Mouse (Mus musculus) kidney, postnatal 10 days (tissue): ENCODE data around the gene Wdr62.

ENCODE experiments used
- DNase-seq: peaks from one replicate; pipeline ENCODE4 v3.0.0; 2021; ENCODE audit warnings: mixed read lengths

The Wdr62 gene

GRCm38 (mm10) chr7:30279951-30280669 lies at the start of gene Wdr62, which contains the start of gene Thap8:
Wdr62 (minus strand) TSS chr7:30280419.
Thap8 (plus strand) TSS chr7:30280094.
- DNase-seq = peak; percentile 95

DNA sequence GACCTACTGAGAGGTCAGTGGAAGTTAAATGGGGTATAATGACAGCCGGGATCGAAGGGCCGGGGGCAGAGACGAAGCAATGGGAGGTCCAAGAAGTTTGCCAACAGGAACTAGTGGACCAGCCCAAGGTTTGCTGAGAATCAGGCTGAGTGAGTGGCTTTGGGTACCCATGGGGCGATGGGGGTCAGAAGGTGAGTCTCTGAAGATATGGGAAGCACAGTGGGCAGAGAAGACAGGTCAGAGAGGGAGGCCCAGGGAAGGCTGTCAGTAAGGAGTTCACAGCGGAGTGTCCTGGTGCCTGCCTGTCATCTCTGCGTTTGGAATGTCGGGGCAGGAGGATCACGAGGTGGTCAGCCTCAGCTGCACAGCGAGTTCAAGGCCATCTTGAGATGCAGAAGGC lies 48.2 kb upstream of the Wdr62 start:
- DNase-seq = no peak

DNA sequence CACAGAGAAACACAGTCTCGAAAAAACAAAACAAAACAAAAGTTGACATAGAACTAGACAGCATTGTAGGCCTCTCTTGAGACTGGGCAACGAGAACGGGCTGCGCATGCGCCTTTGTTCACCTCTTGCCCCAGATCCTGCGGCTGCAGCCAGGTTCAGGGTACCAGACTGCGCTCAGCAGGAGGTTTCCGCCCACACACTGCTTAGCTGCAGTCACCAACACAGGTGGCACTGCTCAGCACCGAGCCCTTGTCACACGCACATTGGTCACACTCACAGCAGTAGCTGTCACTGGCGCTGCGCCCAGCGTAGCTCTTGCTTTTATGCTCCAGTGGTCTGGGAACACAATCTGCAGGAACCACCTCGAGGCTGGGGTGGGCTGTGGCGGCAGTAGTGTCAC lies 46.9 kb upstream of the Wdr62 start:
- DNase-seq = peak; percentile 72

DNA sequence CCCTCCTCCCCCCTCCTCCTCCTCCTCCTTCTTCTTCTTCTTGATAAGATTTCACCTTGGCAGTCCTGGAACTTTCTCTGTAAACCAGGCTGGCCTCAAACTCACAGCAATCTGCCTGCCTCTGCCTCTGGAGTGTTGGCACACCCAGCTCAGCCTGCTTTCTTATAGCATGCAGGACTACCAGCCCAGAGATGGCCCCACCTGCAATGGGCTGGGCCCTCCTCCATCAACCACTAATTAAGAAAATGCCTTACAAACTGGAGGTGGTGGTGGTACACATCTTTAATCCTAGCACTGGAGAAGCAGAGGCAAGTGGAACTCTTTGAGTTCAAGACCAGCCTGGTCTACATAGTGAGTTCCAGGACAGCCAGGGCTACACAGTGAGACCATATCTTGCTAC lies 46.2 kb upstream of the Wdr62 start:
- no peak for DNase-seq

DNA sequence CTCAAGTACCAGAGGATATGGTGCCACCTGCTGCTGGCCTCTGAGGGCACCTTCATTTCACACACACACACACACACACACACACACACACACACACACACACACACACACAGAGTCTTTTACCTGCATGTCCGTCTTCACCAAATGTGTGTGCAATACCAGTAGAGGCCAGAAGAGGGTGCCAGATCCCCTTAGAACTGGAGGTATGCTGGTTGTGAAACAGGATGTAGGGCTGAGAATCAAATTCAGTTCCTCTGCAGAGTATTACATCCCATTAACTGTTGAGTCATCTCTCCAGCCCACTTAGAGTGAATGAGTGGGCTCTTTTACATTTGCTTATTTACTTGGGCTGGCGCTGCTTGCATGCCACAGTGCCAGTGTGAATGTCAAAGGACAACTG lies 45.1 kb upstream of the Wdr62 start:
- DNase-seq = peak; percentile 60

GRCm38 (mm10) chr7:30324300-30324944 lies 44.2 kb upstream of the Wdr62 start:
- no peak for DNase-seq

DNA sequence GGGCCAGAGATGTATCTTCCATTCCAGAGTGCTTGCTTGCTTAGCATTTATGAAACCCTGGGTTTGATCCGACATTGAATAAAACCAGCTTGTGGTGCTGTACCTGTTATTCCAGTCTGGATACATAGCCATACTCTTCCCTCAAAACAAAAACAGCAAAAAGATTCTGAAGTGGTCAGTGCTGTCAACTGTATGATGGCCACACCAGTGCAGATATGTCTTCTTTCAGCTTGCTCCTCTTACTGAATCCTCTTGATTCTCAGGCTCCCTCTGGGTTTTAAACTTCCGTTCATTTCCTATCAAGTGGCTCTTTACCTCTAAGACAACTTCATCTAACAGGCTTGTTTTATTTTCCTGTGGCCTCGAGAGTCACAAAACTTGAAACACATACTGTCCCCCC lies 43.6 kb upstream of the Wdr62 start, which contains the start of gene Sdhaf1:
TSS of gene Sdhaf1 (minus strand) at position 101 of the 400 bp plus-strand sequence.
- no peak for DNase-seq

GRCm38 (mm10) chr7:30322865-30323264 lies 42.6 kb upstream of the Wdr62 start:
- DNase-seq = no peak

DNA sequence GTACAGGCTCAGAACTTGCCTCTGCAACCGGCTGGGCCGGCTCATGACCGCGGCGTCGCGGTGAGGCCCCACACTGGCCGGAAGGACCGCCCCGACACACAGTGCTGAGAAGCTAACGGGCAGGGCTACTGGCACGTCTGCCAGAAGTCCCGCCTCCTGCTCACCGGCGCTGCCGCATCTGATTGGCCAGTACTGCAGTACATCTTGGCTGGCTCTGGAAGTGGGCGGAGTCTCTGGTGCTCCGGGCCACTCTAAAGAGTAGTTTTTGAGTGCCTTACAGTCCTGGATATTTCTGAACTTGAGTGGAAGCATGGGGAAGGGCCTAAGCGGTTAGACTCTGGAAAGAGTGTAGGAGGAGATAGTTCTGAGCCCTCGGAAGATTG lies 42.1 kb upstream of the Wdr62 start:
- peak; percentile 99 for DNase-seq

DNA sequence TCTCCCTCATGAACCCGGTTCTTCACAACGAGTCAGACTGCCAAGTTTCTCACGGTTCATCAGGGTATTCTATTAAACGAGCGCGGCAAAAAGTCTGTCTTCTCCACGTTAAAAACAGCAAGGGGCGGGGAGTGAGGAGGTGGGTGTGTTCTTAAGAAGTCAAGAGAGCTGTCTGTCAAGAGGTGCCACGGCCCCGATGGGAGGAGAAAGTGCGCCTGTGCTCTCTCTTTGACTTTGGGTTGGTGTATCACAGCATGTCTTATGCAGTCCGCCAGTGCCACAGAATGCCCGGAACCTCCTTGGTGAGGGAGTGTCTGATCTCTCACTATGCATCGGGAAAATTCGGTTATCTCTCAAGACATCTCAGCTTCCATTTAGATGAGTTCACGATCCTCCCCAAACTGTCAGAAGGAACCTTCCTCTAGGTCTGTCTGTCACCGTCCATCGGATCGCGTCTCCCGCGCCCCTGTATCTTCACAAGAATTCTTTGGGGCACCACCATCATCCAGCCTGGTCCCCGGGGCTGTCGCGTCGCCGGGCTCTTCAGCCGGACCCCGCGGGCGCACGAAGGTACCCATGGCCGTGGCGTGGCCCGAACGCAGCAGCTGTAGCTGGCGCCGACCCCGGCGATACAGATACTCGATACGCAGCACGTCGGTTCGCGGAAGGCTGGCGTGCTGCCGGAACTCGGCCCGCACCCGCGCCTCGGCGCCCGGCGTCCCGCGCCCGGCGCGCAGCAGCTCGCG lies 41.5 kb upstream of the Wdr62 start, which contains the start of gene E130208F15Rik:
TSS of gene E130208F15Rik (plus strand) at position 202 of the 746 bp plus-strand sequence.
- peak; percentile 83 for DNase-seq

- DNase-seq = no peak
Measured at GRCm38 (mm10) chr7:30320946-30321345, 40.7 kb upstream of the Wdr62 start.

DNA sequence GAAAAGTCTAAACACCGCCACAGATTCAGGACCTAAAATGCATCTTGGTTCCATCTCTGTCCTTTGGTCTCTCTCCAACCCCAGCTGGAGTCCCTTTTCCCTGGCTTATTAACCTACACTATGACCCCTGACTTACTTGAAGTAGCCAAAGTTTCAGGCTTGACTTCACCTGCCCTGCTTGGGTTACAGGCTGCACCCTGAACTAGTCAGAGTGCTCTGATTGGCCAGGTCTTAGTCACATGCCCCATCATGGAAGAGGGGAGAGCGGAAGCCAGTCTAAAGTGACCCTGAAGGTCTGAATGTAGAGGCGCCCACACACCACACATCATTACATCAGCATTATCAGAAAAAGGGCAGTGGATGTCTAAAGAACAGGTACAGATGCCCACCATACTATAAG lies 37.9 kb upstream of the Wdr62 start:
- DNase-seq = no peak

- no peak for DNase-seq
Measured at GRCm38 (mm10) chr7:30315559-30316529, 35.6 kb upstream of the Wdr62 start.

DNA sequence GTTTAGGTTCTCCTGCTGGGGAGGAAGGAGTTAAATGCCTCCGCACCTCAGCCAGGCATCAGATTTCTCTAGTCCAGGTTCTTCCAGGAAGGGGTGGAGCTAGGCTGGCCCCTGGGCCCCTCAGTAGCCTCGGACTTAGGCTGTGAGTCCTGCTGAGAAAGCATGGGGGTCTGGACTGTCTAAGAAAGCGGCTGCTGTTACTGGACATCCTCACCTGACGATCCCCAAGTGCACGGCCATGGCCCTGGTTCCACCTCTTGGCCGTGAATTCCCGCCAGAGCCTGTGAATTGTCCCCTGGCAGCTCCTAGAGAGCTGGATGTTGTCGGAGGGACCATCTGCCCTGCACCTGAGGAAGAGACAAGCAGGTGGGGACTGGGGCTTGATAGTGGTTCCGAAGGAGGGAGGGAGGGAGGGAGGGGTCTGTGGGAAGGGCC lies 34.5 kb upstream of the Wdr62 start, which contains the start of gene Syne4:
TSS of gene Syne4 (plus strand) at position 87 of the 435 bp plus-strand sequence.
- peak; percentile 57 for DNase-seq

- DNase-seq = peak; percentile 67
Measured at GRCm38 (mm10) chr7:30313666-30314320, 33.6 kb upstream of the Wdr62 start.

DNA sequence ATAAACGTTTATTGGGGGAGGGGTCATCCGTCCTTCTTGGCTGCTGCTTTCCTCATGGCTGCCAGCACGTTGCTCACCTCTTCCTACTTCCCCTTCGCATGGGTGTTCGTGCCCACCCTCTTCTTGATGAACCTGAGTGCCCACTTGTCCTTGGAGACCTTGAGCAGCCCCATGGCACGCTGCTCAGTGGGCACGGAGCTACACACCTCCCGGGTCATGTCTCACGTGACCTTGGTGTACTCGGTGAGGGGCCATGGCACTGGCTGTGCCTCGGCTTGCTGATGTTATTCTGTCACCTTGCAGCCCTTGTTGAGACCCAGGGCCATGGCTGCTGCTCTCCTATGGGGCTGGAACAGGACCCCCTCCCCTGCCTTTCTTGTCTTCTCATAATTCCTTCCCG lies 29.9 kb upstream of the Wdr62 start:
- no peak for DNase-seq

GRCm38 (mm10) chr7:30309395-30310129 lies 29.3 kb upstream of the Wdr62 start:
- DNase-seq = no peak

DNA sequence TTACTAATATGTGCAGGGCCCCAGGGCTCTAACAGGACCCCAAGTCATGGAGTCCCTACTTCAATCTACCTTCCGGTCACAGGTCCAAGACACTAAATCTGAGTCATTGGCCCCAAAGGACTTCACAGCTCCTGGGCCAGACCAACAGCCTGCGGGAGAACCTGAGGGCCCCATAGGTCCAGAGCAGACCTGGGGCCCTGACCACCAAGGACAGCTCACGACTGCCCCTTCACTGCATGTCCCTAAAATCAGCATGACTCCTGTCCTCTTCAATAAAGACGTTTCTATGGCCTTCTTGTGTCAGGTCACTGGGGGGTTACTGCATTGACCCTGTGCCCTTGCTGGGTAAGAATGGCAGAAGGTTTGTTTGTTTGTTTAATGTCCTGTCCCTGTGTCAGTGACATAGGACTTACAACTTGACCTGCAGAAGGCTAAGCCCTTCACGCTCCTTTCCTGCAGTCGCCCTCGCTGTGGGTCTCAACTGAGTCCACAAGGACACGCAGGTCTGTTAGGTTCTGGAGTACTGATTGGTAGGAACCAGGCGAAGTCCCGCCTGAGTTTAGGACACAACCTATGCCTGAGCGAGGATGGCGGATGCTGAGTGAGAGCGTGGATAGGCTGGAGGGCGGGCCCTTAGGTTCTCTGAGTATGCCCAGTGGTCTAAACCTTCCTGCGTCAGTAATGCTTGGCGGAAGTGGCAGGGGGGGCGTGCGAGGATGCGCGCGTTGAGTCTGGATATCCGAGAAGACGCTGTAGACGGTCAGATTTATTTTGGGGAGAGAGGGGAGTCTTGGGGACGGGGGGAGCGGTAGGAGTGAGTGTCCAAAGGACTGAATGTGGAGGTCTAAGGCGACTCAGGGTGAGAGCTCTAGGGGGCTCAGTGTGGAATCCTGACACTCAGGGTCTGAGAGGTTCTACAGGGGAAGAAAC lies 28.1 kb upstream of the Wdr62 start, which contains the start of gene Alkbh6:
TSS of gene Alkbh6 (plus strand) at position 642 of the 930 bp plus-strand sequence.
- DNase-seq = peak; percentile 95

GRCm38 (mm10) chr7:30306083-30306779 lies 26.0 kb upstream of the Wdr62 start:
- no peak for DNase-seq
